Mouse (Mus musculus) embryonic fibroblast, embryonic 13.5 days (primary cell): ENCODE measurements around the gene Gm31371.
"Not testable (repeated sequence)": the region's sequence is repeated elsewhere in the genome, so short reads cannot be mapped to it uniquely, and the experiment has no call there.

Experiments used
- CTCF ChIP-seq: IDR thresholded peaks from 2 replicates; pipeline ENCODE4 v1.5.1; 2011; ENCODE audit warnings: mild to moderate bottlenecking, control low read depth, low read length, moderate library complexity, borderline replicate concordance; ENCODE audit not compliant: insufficient read depth
- POLR2A ChIP-seq: IDR thresholded peaks from 2 replicates; pipeline ENCODE4 v1.6.1; 2011; ENCODE audit warnings: low read depth, mild to moderate bottlenecking, control low read depth, low read length, moderate library complexity

DNA sequence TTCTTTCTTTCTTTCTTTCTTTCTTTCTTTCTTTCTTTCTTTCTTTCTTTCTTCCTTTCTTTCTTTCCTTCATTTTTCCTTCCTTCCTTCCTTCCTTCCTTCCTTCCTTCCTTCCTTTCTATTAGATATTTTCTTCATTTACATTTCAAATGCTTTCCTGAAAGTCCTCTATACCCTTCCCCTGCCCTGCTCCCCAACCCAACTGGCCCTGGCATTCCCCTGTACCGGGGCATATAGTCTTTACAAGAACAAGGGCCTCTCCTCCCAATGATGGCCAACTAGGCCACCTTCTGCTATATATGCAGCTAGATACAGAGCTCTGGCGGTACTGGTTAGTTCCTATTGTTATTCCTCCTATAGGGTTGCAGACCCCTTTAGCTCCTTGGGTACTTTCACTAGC lies 60.6 kb downstream of the Gm31371 start:
- not testable (repeated sequence) for TF ChIP-seq CTCF, POLR2A
